8 mouse cellular contexts compared by ENCODE assay signal in genomic region chr7:92105477-92105876, GRCm38 (mm10).
DNase-seq lines count a peak whose midpoint lies in the region; ATAC-seq and TF ChIP-seq lines count a peak whose summit lies in the region.
"Had no signal": no experiment of that assay in that cellular context is flagged by ENCODE, and none has a peak within 500 bp of the region (broad histone marks: within the 10 kb centered on the region; RNA-seq: fewer than 3 reads in every experiment).

No protein-coding gene starts in this region.

- 39% methylated on average over 2 of the region's 2 CpGs for WGBS in midbrain, embryonic 14.5 days

- ATAC-seq in midbrain, embryonic 14.5 days (ENCODE audit: low FRiP score, low TSS enrichment) = 0 out of 2 replicates have a peak, but pooled peaks have one; percentile 34

- no peak overlapping the region for H3K9ac ChIP-seq in midbrain, embryonic 14.5 days (replicated peaks; ENCODE audit: low read length)
- H3K9ac ChIP-seq: lung, embryonic 15.5 days had no signal

- H3K36me3 ChIP-seq in midbrain, embryonic 14.5 days (ENCODE audit: control insufficient read depth, insufficient read depth, low read length) = no peaks in the 10 kb centered on the region
- H3K36me3 ChIP-seq: lung, embryonic 15.5 days had no signal

- no peak overlapping the region for H3K4me3 ChIP-seq in layer of hippocampus, adult 2 months
- no peak overlapping the region for H3K4me3 ChIP-seq in midbrain, embryonic 14.5 days (replicated peaks; ENCODE audit: low read depth, low read length)
- H3K4me3 ChIP-seq: lung, embryonic 15.5 days had no signal

- no peak overlapping the region for H3K4me2 ChIP-seq in midbrain, embryonic 14.5 days (ENCODE audit: low read length)
- H3K4me2 ChIP-seq: lung, embryonic 15.5 days had no signal

- no peak overlapping the region for H3K27ac ChIP-seq in layer of hippocampus, adult 2 months
- H3K27ac ChIP-seq in midbrain, embryonic 14.5 days (replicated peaks; ENCODE audit: low read depth, low read length) = no peak overlapping the region
- H3K27ac ChIP-seq: lung, embryonic 15.5 days had no signal

- no peaks in the 10 kb centered on the region for H3K9me3 ChIP-seq in midbrain, embryonic 14.5 days (ENCODE audit: control insufficient read depth, low read length)
- H3K9me3 ChIP-seq: lung, embryonic 15.5 days had no signal

- H3K4me1 ChIP-seq in midbrain, embryonic 14.5 days (ENCODE audit: control insufficient read depth, insufficient read depth, low read length) = no peaks in the 10 kb centered on the region
- H3K4me1 ChIP-seq: lung, embryonic 15.5 days had no signal

- no peaks in the 10 kb centered on the region for H3K27me3 ChIP-seq in midbrain, embryonic 14.5 days (ENCODE audit: control insufficient read depth, insufficient read depth, low read length)

- TF ChIP-seq CTCF in layer of hippocampus, adult 2 months (conservative IDR thresholded peaks at IDR 0.05) = peak; percentile 83

- DNase-seq in layer of hippocampus, adult 2 months (ENCODE audit: low spot score in 2 of 2) = no peak
- no peak for DNase-seq in layer of hippocampus, adult 18-20 months (ENCODE audit: low spot score in 2 of 2)
- DNase-seq in Muller cell, postnatal 12 days (ENCODE audit: inconsistent ontology term) = peak; percentile 30
- DNase-seq in embryo, embryonic 11 days = peak; percentile 56
- peak; percentile 82 for DNase-seq in midbrain, embryonic 14.5 days
- no peak for DNase-seq in spleen, postnatal 10 days (ENCODE audit: low spot score in 2 of 2)
- DNase-seq in adrenal gland, postnatal 14 days = no peak

Comparison
In these comparisons a context has a peak if more than half of its experiments do, and no peak if none do; other contexts are left out.
1. DNase-seq: peak in Muller cell, postnatal 12 days (single experiment), embryo, embryonic 11 days (single experiment) and midbrain, embryonic 14.5 days (single experiment); none in layer of hippocampus, adult 2 months (0 of 2), layer of hippocampus, adult 18-20 months (0 of 2), spleen, postnatal 10 days (0 of 2) and adrenal gland, postnatal 14 days (single experiment).